Mouse (Mus musculus): ENCODE measurements at regions not wholly inside any gene's neighbourhood (a gene's known extent, or its start where the extent isn't known, plus 50 kb on each side); places are given as distances from the start of the nearest gene placed in this dataset.
A peak's percentile ranks its signal among the peaks of the same experiment; 100 is the strongest.

- DNase-seq (ENCODE audit: low read depth, low spot score) = no peak
Observed at GRCm38 (mm10) chr1:184462481-184463124, 269.8 kb downstream of the Hlx start.

- DNase-seq (ENCODE audit: low read depth, low spot score) = no peak
Observed at GRCm38 (mm10) chr1:184461411-184461810, 271.0 kb downstream of the Hlx start.

GRCm38 (mm10) chr1:184456727-184457126, 275.7 kb downstream of the Hlx start:
- DNase-seq (ENCODE audit: low read depth, low spot score) = no peak

DNA sequence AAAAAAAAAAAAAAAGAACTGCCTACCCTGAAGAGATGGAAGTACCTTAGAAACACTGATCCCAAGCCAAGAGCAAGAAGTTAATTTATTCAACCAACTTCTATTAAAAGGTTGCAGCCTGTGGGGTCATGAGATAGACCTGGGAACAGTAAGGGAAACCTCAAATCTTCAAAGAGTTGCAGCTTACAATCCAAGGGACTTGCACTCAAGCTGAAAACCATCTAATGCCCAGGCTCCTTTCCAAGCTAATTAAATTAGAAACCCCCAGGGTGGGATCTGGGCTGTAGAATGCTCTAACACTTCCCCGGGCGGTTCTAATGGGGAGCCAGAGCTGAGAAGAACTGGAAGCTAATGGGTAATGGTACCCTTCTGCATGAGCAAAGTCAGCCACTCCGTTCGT, 278.0 kb downstream of the Hlx start:
- no peak for DNase-seq (ENCODE audit: low read depth, low spot score)

DNA sequence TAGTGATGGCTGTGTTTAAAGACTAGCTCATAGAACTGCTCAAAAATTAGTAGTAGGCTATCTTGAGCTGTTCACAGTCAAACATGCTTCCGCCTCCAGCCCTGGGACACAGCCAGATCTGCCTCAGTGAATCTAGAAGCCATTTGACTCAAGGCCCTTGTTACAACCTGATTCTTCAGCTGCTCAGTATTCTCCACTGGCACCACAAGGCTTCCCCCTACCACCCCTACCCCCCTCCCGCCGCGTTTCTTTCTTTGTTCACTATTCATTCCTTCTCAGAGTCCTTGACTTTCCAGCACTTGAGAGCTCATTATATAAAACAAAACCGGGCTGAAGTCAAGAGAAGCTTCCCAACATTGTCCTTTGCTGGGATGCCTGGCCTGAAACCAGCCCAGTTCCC, 278.7 kb downstream of the Hlx start:
- DNase-seq (ENCODE audit: low read depth, low spot score) = no peak

DNA sequence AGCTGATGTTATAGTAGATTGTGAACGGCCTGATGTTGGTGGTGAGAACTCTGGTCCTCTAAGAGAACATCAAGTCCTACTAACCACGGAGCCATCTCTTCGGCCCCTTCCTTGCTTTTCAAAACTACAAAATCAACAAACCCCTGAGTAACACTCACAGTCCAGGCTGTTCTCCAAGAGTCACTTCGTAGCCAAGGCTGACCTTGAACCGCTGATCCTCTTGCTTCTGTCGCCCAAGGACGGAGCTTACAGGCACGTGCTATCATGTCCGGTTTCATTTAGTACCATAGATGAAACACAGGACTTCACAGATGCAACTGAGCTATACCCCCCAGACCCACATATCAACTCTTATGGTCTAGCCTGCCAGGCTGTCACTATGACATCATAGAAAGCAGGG, 279.4 kb downstream of the Hlx start:
- DNase-seq (ENCODE audit: low read depth, low spot score) = no peak

- DNase-seq (ENCODE audit: low read depth, low spot score) = no peak
Observed at GRCm38 (mm10) chr1:184451686-184452085, 280.7 kb downstream of the Hlx start.

GRCm38 (mm10) chr1:184449007-184449406, 283.4 kb downstream of the Hlx start:
- DNase-seq (ENCODE audit: low read depth, low spot score) = no peak

DNA sequence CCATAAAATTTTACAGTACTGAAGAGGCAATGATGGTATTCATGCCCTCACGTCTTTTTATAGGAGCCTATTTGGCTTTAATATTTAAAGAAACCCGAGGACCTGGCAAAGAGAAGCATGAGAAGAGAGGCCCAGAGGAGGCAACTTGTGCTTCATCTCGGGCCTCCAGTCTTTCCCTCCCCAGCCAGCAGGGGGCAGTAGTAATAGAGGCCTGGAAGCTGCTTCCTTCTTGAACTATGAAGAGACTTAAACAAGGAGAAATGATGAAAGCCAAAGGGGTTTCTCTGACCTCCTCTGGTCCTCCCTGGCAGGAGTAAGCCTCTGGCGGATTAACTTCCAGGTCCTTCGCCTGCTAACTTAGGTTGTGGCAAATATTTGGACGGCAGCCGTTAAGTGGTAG, 284.5 kb downstream of the Hlx start:
- peak; percentile 73 for DNase-seq (ENCODE audit: low read depth, low spot score)

DNA sequence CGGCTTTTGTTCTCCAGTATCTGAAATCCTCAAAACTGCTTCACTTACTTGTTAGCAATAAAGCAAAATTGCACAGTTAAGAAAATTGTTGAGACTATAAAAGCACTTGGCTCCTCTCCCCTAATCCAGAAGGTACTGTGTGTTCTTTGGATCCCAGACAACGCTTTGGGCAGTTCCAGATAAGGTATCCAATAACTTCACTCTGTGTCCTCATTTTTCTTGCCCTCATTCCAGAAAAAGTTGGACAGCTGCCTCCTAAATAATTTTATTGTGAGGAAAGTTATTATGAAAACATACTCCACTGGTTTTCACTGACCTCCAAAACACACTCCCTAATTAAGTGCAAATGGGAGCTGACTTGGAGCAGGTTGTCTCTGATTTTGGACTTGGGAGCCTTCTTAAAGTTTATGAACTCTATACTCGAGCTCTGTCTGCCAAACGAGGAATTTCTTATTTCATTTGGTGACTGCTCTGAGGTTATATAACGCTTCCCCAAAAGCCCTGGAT, 285.2 kb downstream of the Hlx start:
- no peak for DNase-seq (ENCODE audit: low read depth, low spot score)

DNA sequence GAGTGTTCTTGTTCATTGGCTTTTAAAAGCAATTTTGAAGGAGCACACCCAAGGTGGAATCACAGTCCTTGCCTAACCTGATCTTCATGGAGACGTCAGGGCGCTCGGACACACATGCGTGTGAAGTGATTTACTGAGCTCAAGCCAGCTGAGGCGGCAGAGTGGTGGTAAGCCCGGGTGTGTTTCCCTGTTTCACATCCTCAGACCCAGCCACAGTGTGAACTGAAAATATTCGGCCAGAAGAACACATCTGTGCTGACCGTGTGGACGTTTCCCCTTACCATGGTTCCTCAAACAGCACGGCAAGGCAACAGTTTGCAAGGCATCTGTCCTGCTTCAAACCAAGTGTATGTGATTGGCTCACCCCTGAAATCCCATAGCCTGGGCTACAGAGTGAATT, 288.2 kb downstream of the Hlx start:
- DNase-seq (ENCODE audit: low read depth, low spot score) = no peak

GRCm38 (mm10) chr1:184442701-184443100, 289.7 kb downstream of the Hlx start:
- no peak for DNase-seq (ENCODE audit: low read depth, low spot score)

DNA sequence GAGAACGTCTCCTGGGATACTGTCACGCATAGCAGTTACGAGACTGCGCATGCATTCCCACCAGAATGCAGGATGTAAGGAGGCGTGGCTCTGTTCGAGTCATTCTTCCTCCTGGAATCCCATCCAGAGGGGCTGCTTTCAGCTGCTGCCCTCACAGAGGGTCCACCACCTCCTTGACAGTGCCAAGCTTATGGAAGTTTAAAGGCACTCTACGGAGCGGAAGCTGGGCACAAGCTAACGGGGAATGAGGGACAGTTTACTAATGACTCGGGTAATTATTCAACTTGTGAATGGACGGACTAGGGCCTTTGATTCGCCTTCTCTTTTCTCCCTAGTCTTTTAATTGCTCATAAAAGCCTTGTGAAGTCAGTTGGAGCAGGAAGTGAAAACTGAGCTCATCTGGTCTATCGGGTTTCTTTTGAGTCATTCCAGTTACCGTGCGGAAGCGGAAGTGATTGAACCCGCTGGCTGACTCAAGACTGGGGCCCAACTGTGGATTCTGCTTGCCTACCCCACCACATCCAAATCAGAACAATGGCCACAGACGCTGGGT, 291.3 kb downstream of the Hlx start:
- DNase-seq (ENCODE audit: low read depth, low spot score) = peak; percentile 68

GRCm38 (mm10) chr1:184439506-184439905, 292.9 kb downstream of the Hlx start:
- no peak for DNase-seq (ENCODE audit: low read depth, low spot score)

GRCm38 (mm10) chr1:184436387-184436786, 296.0 kb downstream of the Hlx start:
- no peak for DNase-seq (ENCODE audit: low read depth, low spot score)

DNA sequence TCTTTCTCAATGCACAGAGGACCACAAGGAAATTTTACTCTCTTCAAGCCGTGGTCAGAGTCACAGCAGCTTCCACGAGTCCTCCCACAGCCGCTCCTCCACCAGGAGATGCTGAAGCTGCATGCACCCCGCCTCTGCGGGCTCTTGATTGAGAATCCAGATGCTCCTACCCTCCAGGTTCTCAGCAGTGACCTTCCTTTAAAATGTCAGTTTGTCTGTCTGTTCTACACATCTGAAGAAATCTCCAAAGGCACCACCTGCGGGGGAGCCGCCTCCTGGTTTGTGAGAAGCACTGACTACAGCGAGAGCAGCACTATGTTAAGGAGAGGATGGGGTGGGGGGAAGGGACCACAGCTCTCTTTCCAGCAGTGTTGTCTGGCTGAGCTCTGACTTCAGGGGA, 303.8 kb downstream of the Hlx start:
- DNase-seq (ENCODE audit: low read depth, low spot score) = peak; percentile 23

DNA sequence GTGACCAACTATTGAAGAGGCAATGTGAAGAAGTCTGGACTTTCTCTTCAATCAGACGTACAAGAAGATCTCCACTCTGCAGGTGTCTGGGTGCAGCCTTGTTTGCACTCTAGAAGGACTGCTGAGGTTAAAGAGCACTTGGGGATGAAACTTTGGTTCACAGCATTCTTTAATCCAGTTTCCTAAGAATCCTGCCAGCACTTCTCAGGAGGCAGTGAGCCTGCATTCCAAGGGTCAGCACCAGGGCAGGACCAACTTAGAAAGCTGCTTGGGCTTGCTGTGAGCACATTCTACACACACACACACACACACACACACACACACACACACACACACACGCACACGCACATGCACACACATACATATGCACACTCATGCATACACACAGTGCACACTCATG, 304.4 kb downstream of the Hlx start:
- no peak for DNase-seq (ENCODE audit: low read depth, low spot score)

GRCm38 (mm10) chr1:184425694-184426093, 306.7 kb downstream of the Hlx start:
- DNase-seq (ENCODE audit: low read depth, low spot score) = no peak

DNA sequence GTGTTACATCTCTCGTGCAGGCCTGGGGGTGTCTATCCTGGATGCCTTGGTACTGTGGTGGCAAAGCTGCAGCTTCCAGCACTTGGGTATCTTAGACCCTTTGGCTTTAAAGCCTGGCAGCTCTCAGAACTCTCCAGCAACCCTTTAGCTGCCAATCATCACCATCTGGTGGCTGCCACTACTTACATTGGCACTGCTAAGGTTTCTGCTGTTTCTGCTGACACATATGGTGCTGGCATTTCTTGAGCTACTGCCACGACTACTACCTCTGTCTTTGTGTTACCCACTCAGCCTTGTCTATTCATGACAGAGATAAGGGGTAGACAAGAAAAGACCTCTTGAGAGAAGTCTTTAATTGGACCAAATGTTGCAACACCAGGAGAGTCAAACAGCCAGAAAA, 308.4 kb downstream of the Hlx start:
- no peak for DNase-seq (ENCODE audit: low read depth, low spot score)

DNA sequence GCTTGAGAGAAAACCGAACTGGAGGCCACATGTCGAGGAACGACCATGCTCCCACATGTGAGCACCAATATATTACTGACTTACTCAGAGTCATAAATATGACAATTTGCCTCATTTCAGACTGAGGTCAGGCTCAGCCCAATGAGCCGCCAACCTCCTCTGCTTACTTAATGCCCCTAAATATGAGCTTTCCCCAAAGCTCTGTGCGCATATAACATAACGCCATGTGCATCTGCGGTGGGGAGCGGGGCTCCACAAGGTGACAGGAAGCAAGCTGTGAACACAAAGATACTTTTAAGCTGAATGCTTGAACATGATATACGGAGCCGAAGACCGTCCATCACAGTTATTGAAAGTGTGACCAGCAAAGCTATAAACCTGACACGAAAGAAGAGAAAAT, 319.8 kb downstream of the Hlx start:
- peak; percentile 48 for DNase-seq (ENCODE audit: low read depth, low spot score)

DNA sequence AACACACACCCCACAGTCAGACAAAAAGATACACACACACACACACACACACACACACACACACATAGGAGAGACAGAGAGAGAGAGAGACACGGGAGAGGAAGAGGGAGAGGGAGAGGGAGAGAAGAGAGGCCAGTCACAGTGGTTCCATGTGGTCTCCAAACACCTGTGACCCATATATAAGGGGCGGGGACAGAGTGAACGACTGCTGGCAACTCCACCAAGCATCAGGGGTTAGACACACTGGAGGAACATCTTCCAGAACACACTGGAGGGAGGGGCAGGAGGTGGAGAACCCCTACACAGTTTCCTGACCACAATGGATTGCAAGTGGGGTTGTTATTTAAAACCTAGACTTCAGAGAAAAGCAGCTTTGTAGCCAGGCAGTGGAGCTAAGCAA, 321.4 kb downstream of the Hlx start:
- DNase-seq (ENCODE audit: low read depth, low spot score) = no peak

- DNase-seq (ENCODE audit: low read depth, low spot score) = no peak
Observed at GRCm38 (mm10) chr1:184409986-184410385, 322.4 kb downstream of the Hlx start.

- DNase-seq (ENCODE audit: low read depth, low spot score) = no peak
Observed at GRCm38 (mm10) chr1:184402985-184403384, 329.4 kb downstream of the Hlx start.

GRCm38 (mm10) chr1:184395215-184395614, 337.2 kb downstream of the Hlx start:
- DNase-seq (ENCODE audit: low read depth, low spot score) = peak; percentile 55
